Mouse (Mus musculus): ENCODE results near the gene Rsl24d1. TPM values are rescaled to one million over a fixed set of nuclear protein-coding genes. Genes with fewer than 3 reads are reported as not detected.
A peak's percentile ranks its signal among the peaks of the same experiment; 100 is the strongest.

The Rsl24d1 gene
- polyA plus RNA-seq, 1 experiment from 2014 or later, result 145 TPM

- 84% methylated on average over 4 of the region's 4 CpGs for WGBS
- Histone ChIP-seq H3K4me2 (ENCODE audit: low read depth) (no peak overlapping the region), H3K4me1 (ENCODE audit: control insufficient read depth, insufficient read depth, low read length) (no peaks in the 10 kb centered on the region), H3K9me3 (ENCODE audit: control insufficient read depth, low read length) (no peaks in the 10 kb centered on the region), H3K27me3 (ENCODE audit: control insufficient read depth, insufficient read depth, low read length) (no peaks in the 10 kb centered on the region), H3K36me3 (ENCODE audit: control insufficient read depth, insufficient read depth, low read length) (no peaks in the 10 kb centered on the region), H3K4me3 (ENCODE audit: low read depth, low read length) (no peak overlapping the region), H3K9ac (ENCODE audit: low read length) (no peak overlapping the region), H3K27ac (ENCODE audit: low read depth, low read length) (no peak overlapping the region)
- no peak for ATAC-seq (ENCODE audit: insufficient read depth, low FRiP score, low TSS enrichment)
- no peak for DNase-seq (ENCODE audit: low spot score)
These were observed 44.7 kb downstream of the Rsl24d1 start for GRCm38 (mm10) chr9:73157968-73158367.

DNA sequence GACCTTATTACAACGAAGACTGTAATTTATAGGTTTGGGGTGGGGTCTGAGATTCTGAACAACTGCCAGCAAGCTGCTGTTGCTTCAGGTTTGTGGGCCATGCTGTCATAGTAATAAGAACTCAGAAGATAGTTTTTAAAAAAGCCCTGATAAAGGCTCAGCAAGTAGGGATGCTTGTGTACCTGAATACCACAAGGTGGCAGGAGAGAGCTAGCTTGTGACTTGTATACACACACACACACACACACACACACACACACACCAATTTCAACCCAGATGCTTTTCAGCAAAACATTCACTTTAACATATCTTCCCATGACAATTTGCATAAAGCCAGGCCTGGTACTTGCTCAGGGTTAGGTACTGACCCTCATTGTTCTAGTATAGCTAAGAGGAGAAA lies 46.0 kb downstream of the Rsl24d1 start:
- no peak overlapping the region for H3K9ac ChIP-seq (ENCODE audit: low read length)
- H3K9me3 ChIP-seq (ENCODE audit: control insufficient read depth, low read length), result no peaks in the 10 kb centered on the region
- no peaks in the 10 kb centered on the region for H3K4me1 ChIP-seq (ENCODE audit: control insufficient read depth, insufficient read depth, low read length)
- no peak overlapping the region for H3K27ac ChIP-seq (ENCODE audit: low read depth, low read length)
- H3K4me2 ChIP-seq (ENCODE audit: low read depth), result no peak overlapping the region
- 40% methylated on average over 1 of the region's 1 CpGs for WGBS
- no peaks in the 10 kb centered on the region for H3K36me3 ChIP-seq (ENCODE audit: control insufficient read depth, insufficient read depth, low read length)
- ATAC-seq (ENCODE audit: insufficient read depth, low FRiP score, low TSS enrichment), result no peak
- DNase-seq (ENCODE audit: low spot score), result no peak
- no peaks in the 10 kb centered on the region for H3K27me3 ChIP-seq (ENCODE audit: control insufficient read depth, insufficient read depth, low read length)
- no peak overlapping the region for H3K4me3 ChIP-seq (ENCODE audit: low read depth, low read length)

DNA sequence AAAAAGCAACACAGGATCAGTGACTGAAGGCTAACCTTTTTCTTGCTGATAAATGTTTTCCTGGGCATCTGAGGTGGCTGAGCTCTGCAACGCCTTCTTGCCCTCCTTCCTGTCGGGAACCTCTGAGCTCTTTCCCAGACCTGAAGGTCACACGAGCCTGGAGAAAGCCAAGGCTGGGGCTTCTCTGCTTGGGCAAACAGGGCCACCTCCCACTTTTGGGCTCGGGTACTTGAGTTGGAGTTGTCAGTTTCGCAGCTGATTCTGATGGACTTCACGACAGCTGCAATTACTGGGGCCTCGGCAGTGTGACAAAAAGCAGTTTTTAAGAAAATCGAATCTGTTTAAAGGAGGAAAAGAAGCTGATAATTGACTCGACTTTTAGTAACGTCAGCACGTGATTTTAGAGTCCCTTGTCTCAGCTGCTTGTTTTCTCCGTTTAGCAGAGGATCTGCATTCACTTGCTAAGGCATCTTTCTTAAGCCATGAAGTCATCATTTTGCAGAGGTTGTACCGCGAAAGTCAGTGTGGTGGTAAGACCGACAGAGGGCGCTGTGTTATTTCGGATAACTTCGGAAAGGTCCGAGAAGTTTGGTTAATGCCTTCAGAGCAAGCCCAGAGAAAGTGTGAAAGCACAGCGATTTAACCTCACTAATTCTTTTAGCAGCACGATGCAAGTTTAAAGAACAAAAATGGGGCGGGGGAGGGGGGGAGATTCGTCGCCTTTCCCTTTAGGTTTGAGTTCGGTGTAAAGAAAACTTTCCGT lies 49.5 kb downstream of the Rsl24d1 start:
- ATAC-seq (ENCODE audit: insufficient read depth, low FRiP score, low TSS enrichment), result no peak
- no peak overlapping the region for H3K9ac ChIP-seq (ENCODE audit: low read length)
- peak; percentile 86 for DNase-seq (ENCODE audit: low spot score)

DNA sequence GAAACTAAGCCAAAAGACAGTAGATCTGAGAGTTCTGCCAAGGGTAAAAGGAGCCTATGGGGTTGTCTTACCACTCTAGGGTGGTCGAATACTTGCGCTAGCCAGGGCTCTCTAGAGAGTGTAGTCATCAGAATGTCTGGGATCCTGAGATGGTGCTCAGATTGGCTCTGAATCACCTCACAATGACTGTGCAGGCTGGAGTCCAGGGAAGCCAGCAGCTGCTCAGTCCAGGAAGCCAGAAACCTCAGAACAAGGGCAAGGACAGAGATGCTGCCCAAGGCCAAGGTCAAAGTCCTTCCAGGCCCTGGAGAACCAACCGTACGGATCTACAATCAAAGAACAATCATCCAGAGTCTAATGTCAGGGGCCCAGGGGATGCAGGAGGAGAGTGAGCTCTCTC lies 52.4 kb downstream of the Rsl24d1 start:
- H3K4me2 ChIP-seq (ENCODE audit: low read depth), result no peak overlapping the region
- H3K36me3 ChIP-seq (ENCODE audit: control insufficient read depth, insufficient read depth, low read length), result no peaks in the 10 kb centered on the region
- no peak for DNase-seq (ENCODE audit: low spot score)
- no peaks in the 10 kb centered on the region for H3K9me3 ChIP-seq (ENCODE audit: control insufficient read depth, low read length)
- WGBS, result 90% methylated on average over 4 of the region's 4 CpGs
- no peak overlapping the region for H3K9ac ChIP-seq (ENCODE audit: low read length)
- H3K4me1 ChIP-seq (ENCODE audit: control insufficient read depth, insufficient read depth, low read length), result no peaks in the 10 kb centered on the region
- no peak for ATAC-seq (ENCODE audit: insufficient read depth, low FRiP score, low TSS enrichment)
- H3K4me3 ChIP-seq (ENCODE audit: low read depth, low read length), result no peak overlapping the region
- H3K27me3 ChIP-seq (ENCODE audit: control insufficient read depth, insufficient read depth, low read length), result no peaks in the 10 kb centered on the region
- no peak overlapping the region for H3K27ac ChIP-seq (ENCODE audit: low read depth, low read length)

More for the DNA sequence above, 49.5 kb downstream of the Rsl24d1 start:
- Histone ChIP-seq H3K9me3 (ENCODE audit: control insufficient read depth, low read length) (no peaks in the 10 kb centered on the region), H3K27me3 (ENCODE audit: control insufficient read depth, insufficient read depth, low read length) (no peaks in the 10 kb centered on the region), H3K4me1 (ENCODE audit: control insufficient read depth, insufficient read depth, low read length) (no peaks in the 10 kb centered on the region), H3K27ac (ENCODE audit: low read depth, low read length) (no peak overlapping the region), H3K36me3 (ENCODE audit: control insufficient read depth, insufficient read depth, low read length) (no peaks in the 10 kb centered on the region), H3K4me3 (ENCODE audit: low read depth, low read length) (no peak overlapping the region), H3K4me2 (ENCODE audit: low read depth) (peak overlapping the region; percentile 17)
- 24% methylated on average over 26 of the region's 26 CpGs for WGBS

Other genes with a start within 250 kb of the Rsl24d1 start
- 11.0 and 11.9 TPM in 2 replicates for gene Pygo1, start 187.8 kb upstream of the Rsl24d1 start, polyA plus RNA-seq (2014; fragmentation: Nextera tagmentation; extraction: Ambion mirVana)
- 1.6 and 2.6 TPM in 2 replicates for gene Dyx1c1, start 154.6 kb upstream of the Rsl24d1 start, polyA plus RNA-seq (2014; fragmentation: Nextera tagmentation; extraction: Ambion mirVana)
- not detected in 2 replicates for gene Gm44503, start 154.6 kb upstream of the Rsl24d1 start, polyA plus RNA-seq (2014; fragmentation: Nextera tagmentation; extraction: Ambion mirVana)
- gene Ccpg1os, start 128.0 kb upstream of the Rsl24d1 start, polyA plus RNA-seq (2014; fragmentation: Nextera tagmentation; extraction: Ambion mirVana), result 19.0 and 19.7 TPM in 2 replicates
- 20.4 and 28.8 TPM in 2 replicates for gene Ccpg1, start 128.0 kb upstream of the Rsl24d1 start, polyA plus RNA-seq (2014; fragmentation: Nextera tagmentation; extraction: Ambion mirVana)
- 16.1 and 17.7 TPM in 2 replicates for gene Pigb, start 73.0 kb upstream of the Rsl24d1 start, polyA plus RNA-seq (2014; fragmentation: Nextera tagmentation; extraction: Ambion mirVana)
- 0.66 and 0.92 TPM in 2 replicates for gene Rab27a, start 68.6 kb upstream of the Rsl24d1 start, polyA plus RNA-seq (2014; fragmentation: Nextera tagmentation; extraction: Ambion mirVana)
- gene Khdc3, start 11.6 kb upstream of the Rsl24d1 start, polyA plus RNA-seq (2014; fragmentation: Nextera tagmentation; extraction: Ambion mirVana), result not detected in 2 replicates
- gene Gm20509, start 11.0 kb upstream of the Rsl24d1 start, polyA plus RNA-seq (2014; fragmentation: Nextera tagmentation; extraction: Ambion mirVana), result not detected in 2 replicates

Measured in neural tube, embryonic 11.5 days (tissue).